Mouse (Mus musculus): ENCODE measurements around the gene Fbxl19. TPM values are rescaled to one million over a fixed set of nuclear protein-coding genes. Genes with fewer than 3 reads are reported as not detected.
"Not testable (repeated sequence)": the region's sequence is repeated elsewhere in the genome, so short reads cannot be mapped to it uniquely, and the experiment has no call there.

The Fbxl19 gene
- polyA plus RNA-seq, 1 experiment from 2014 or later: 6.2 TPM

DNA sequence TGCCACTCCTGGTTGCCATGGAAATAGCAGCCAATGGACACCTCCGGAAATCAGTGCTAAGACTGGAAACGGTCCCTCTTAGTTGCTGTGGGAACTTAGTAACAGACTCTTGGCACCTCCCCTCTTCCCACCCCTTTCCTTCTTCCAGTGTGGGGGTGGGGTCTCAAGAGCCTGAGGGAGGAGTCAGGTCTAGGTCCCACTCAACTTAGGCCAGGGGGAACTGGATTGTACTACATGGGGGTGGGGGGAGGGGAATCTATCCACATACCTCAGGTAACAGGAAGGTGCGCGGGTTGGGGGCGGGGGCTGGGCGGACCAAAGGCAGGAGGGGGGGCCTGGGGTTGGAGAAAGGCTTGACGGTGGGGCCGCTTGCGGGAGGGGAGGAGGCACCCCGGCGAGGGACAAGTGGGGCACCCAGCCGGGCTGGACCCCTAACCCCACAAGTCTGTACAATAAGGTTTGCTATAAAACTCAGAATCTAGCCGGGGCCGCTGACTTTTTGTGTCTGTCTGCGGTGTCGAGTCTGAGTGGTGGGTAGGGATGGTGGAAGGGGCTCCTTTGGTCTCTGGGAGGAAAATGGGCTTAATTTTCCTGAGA, 24.8 kb downstream of the Fbxl19 start:
- Histone ChIP-seq H3K36me3 (ENCODE audit: control insufficient read depth, insufficient read depth, low read length) (peaks cover 41% of the 10 kb centered on the region), H3K9me3 (ENCODE audit: control insufficient read depth, low read length) (no peaks in the 10 kb centered on the region), H3K4me2 (replicated peaks; ENCODE audit: low read depth, low read length) (peak overlapping the region; percentile 89), H3K27me3 (ENCODE audit: control insufficient read depth, insufficient read depth, low read length) (no peaks in the 10 kb centered on the region), H3K4me1 (ENCODE audit: control insufficient read depth, insufficient read depth, low read length) (peaks cover 16% of the 10 kb centered on the region), H3K4me3 (ENCODE audit: low read length) (peak overlapping the region; percentile 47), H3K9ac (ENCODE audit: low read depth, low read length) (peak overlapping the region; percentile 69), H3K27ac (ENCODE audit: low read depth, low read length) (peak overlapping the region; percentile 94)
- peak; percentile 91 for ATAC-seq (ENCODE audit: low FRiP score, low TSS enrichment)
- WGBS: under 1% methylated on average over 16 of the region's 16 CpGs

GRCm38 (mm10) chr7:127769651-127770038, 25.3 kb downstream of the Fbxl19 start, which contains the start of gene Orai3:
Gene Orai3, plus strand, starts transcription at chr7:127769815.
- WGBS: under 1% methylated on average over 24 of the region's 24 CpGs
- peak within 1 kb of the TSS; percentile 94 for H3K27ac ChIP-seq (ENCODE audit: low read depth, low read length)
- peaks cover 16% of the 10 kb centered on the region for H3K4me1 ChIP-seq (ENCODE audit: control insufficient read depth, insufficient read depth, low read length)
- H3K27me3 ChIP-seq (ENCODE audit: control insufficient read depth, insufficient read depth, low read length): no peaks in the 10 kb centered on the region
- H3K36me3 ChIP-seq (ENCODE audit: control insufficient read depth, insufficient read depth, low read length): peaks cover 36% of the 10 kb centered on the region
- peak within 1 kb of the TSS; percentile 69 for H3K9ac ChIP-seq (ENCODE audit: low read depth, low read length)
- ATAC-seq (ENCODE audit: low FRiP score, low TSS enrichment): peak; percentile 77
- H3K4me2 ChIP-seq (replicated peaks; ENCODE audit: low read depth, low read length): peak within 1 kb of the TSS; percentile 89
- peak within 1 kb of the TSS; percentile 47 for H3K4me3 ChIP-seq (ENCODE audit: low read length)
- no peaks in the 10 kb centered on the region for H3K9me3 ChIP-seq (ENCODE audit: control insufficient read depth, low read length)

- Histone ChIP-seq H3K4me1 (ENCODE audit: control insufficient read depth, insufficient read depth, low read length) (peaks cover 16% of the 10 kb centered on the region), H3K4me2 (replicated peaks; ENCODE audit: low read depth, low read length) (peak overlapping the region; percentile 89), H3K9ac (ENCODE audit: low read depth, low read length) (peak overlapping the region; percentile 69), H3K9me3 (ENCODE audit: control insufficient read depth, low read length) (no peaks in the 10 kb centered on the region), H3K27me3 (ENCODE audit: control insufficient read depth, insufficient read depth, low read length) (no peaks in the 10 kb centered on the region), H3K36me3 (ENCODE audit: control insufficient read depth, insufficient read depth, low read length) (peaks cover 29% of the 10 kb centered on the region), H3K27ac (ENCODE audit: low read depth, low read length) (peak overlapping the region; percentile 94), H3K4me3 (ENCODE audit: low read length) (peak overlapping the region; percentile 47)
- peak; percentile 32 for ATAC-seq (ENCODE audit: low FRiP score, low TSS enrichment)
- WGBS: 1% methylated on average over 27 of the region's 27 CpGs
Measured at GRCm38 (mm10) chr7:127770039-127770905, 25.9 kb downstream of the Fbxl19 start.

- Histone ChIP-seq H3K4me3 (ENCODE audit: low read length) (peak overlapping the region; percentile 47; the same call in 1 of the 2 replicates), H3K27me3 (ENCODE audit: control insufficient read depth, insufficient read depth, low read length) (no peaks in the 10 kb centered on the region), H3K36me3 (ENCODE audit: control insufficient read depth, insufficient read depth, low read length) (peaks cover 19% of the 10 kb centered on the region), H3K4me1 (ENCODE audit: control insufficient read depth, insufficient read depth, low read length) (peaks cover 16% of the 10 kb centered on the region), H3K27ac (ENCODE audit: low read depth, low read length) (no peak overlapping the region), H3K9ac (ENCODE audit: low read depth, low read length) (peak overlapping the region; percentile 69; the same call in 1 of the 2 replicates), H3K4me2 (replicated peaks; ENCODE audit: low read depth, low read length) (peak overlapping the region; percentile 89), H3K9me3 (ENCODE audit: control insufficient read depth, low read length) (no peaks in the 10 kb centered on the region)
- no peak for ATAC-seq (ENCODE audit: low FRiP score, low TSS enrichment)
- 67% methylated on average over 5 of the region's 5 CpGs for WGBS
Measured at GRCm38 (mm10) chr7:127771262-127771661, 26.9 kb downstream of the Fbxl19 start.

DNA sequence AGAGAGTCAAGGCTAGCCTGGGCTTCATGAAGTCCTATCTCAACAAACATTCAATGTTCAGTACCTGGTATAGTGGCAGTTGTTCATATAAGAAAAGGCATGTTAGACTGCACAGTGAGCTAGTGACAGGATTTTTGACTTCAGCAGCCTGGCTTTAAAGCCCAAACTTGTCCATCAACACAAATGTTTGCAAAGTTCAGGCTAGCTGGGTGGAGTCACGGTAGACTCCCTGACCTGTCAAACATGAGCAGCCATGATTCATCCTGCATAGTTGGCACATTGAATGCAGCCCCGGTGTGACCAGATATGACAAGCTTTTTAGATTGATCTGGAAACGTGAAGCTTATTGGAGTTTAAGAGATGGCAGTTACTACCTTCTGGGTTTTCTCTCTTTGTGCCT, 27.7 kb downstream of the Fbxl19 start:
- Histone ChIP-seq H3K27ac (ENCODE audit: low read depth, low read length) (no peak overlapping the region), H3K4me2 (replicated peaks; ENCODE audit: low read depth, low read length) (no peak overlapping the region), H3K9me3 (ENCODE audit: control insufficient read depth, low read length) (no peaks in the 10 kb centered on the region), H3K4me1 (ENCODE audit: control insufficient read depth, insufficient read depth, low read length) (peaks cover 16% of the 10 kb centered on the region), H3K27me3 (ENCODE audit: control insufficient read depth, insufficient read depth, low read length) (no peaks in the 10 kb centered on the region), H3K9ac (ENCODE audit: low read depth, low read length) (no peak overlapping the region), H3K36me3 (ENCODE audit: control insufficient read depth, insufficient read depth, low read length) (peaks cover 12% of the 10 kb centered on the region), H3K4me3 (ENCODE audit: low read length) (no peak overlapping the region)
- ATAC-seq (ENCODE audit: low FRiP score, low TSS enrichment): no peak
- WGBS: 83% methylated on average over 3 of the region's 3 CpGs

DNA sequence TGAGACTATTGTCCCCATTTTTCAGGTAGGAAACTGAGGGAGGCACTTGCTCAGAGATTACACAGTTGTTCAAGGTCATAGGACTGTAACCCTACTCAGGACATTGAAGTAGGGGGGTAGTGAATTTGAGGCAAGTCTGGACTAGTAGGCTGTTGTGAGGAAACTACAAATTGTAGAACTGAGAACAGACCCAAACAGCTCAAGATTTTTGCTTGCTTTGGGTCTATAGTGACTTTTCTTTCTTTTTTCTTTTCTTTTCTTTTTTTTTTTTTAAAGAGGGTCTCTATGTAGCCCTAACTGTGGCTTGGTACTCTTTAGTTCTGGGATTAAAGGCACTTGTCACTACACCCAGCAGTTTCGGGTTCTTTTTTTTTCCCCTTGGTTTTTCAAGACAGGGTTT, 28.2 kb downstream of the Fbxl19 start:
- Histone ChIP-seq H3K27me3 (ENCODE audit: control insufficient read depth, insufficient read depth, low read length) (no peaks in the 10 kb centered on the region), H3K4me1 (ENCODE audit: control insufficient read depth, insufficient read depth, low read length) (peaks cover 16% of the 10 kb centered on the region), H3K9me3 (ENCODE audit: control insufficient read depth, low read length) (no peaks in the 10 kb centered on the region), H3K4me3 (ENCODE audit: low read length) (no peak overlapping the region), H3K36me3 (ENCODE audit: control insufficient read depth, insufficient read depth, low read length) (peaks cover 7% of the 10 kb centered on the region), H3K9ac (ENCODE audit: low read depth, low read length) (no peak overlapping the region), H3K4me2 (replicated peaks; ENCODE audit: low read depth, low read length) (no peak overlapping the region), H3K27ac (ENCODE audit: low read depth, low read length) (no peak overlapping the region)
- WGBS: 90% methylated on average over 1 of the region's 1 CpGs
- no peak for ATAC-seq (ENCODE audit: low FRiP score, low TSS enrichment)

DNA sequence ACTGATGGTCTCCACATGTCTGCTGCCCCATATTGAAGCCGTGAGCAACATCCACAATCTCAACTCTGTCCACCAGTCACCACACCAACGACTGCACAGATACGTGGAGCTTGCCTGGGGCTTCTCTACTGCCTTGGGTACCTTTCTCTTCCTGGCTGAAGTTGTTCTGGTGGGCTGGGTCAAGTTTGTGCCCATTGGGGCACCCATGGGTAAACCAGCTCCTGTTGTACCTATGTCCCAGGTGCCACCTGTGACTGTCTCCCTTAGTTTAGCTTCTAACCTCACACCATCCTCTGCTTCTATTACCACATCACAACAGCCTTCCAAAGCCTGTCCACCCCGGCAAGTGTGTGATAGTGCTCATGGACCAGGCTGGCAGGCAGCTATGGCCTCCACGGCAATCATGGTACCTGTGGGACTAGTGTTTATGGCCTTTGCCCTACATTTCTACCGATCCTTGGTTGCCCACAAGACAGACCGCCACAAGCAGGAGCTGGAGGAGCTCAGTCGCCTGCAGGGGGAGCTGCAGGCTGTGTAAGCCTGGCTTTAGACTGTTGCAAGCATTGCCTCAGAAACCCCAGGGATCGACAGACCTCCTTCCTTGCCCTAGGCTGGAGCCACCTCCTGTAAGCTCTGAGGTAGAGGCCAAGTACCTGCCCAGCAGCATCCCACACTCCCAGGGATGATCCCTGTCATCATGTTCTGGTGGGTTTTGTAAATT, 29.5 kb downstream of the Fbxl19 start:
- H3K4me2 ChIP-seq (replicated peaks; ENCODE audit: low read depth, low read length): no peak overlapping the region; the same call in 1 of the 2 replicates
- 38% methylated on average over 9 of the region's 9 CpGs for WGBS
- no peak overlapping the region for H3K9ac ChIP-seq (ENCODE audit: low read depth, low read length)
- no peak for ATAC-seq (ENCODE audit: low FRiP score, low TSS enrichment)
- no peaks in the 10 kb centered on the region for H3K27me3 ChIP-seq (ENCODE audit: control insufficient read depth, insufficient read depth, low read length)
- no peak overlapping the region for H3K27ac ChIP-seq (ENCODE audit: low read depth, low read length)
- peaks cover 21% of the 10 kb centered on the region for H3K4me1 ChIP-seq (ENCODE audit: control insufficient read depth, insufficient read depth, low read length)
- peaks cover 6% of the 10 kb centered on the region; the same call in 1 of the 2 replicates for H3K36me3 ChIP-seq (ENCODE audit: control insufficient read depth, insufficient read depth, low read length)
- H3K9me3 ChIP-seq (ENCODE audit: control insufficient read depth, low read length): no peaks in the 10 kb centered on the region
- no peak overlapping the region for H3K4me3 ChIP-seq (ENCODE audit: low read length)

DNA sequence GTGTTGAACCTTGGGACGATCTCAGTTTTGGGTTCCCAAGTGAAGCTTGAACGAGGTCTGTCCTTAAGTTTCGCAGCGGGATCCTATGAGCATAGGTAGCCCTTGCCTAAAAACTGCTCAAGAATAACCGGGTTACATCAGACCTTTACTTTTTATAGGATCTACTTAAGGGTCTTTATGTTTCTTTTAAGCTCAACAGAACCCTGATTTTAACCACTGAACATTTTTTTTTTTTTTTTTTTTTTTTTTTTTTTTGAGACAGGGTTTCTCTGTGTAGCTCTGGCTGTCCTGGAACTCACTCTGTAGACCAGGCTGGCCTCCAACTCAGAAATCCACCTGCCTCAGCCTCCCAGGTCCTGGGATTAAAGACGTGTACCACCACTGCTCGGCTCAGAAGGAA, 31.5 kb downstream of the Fbxl19 start:
- 81% methylated on average over 7 of the region's 7 CpGs for WGBS
- not testable (repeated sequence) for H3K9me3 ChIP-seq (ENCODE audit: control insufficient read depth, low read length); ATAC-seq (ENCODE audit: low FRiP score, low TSS enrichment); H3K27me3 ChIP-seq (ENCODE audit: control insufficient read depth, insufficient read depth, low read length)
- H3K9ac ChIP-seq (ENCODE audit: low read depth, low read length): peak overlapping the region; percentile 96
- peaks cover 17% of the 10 kb centered on the region for H3K4me1 ChIP-seq (ENCODE audit: control insufficient read depth, insufficient read depth, low read length)
- peak overlapping the region; percentile 95; the same call in 1 of the 2 replicates for H3K27ac ChIP-seq (ENCODE audit: low read depth, low read length)
- H3K4me3 ChIP-seq (ENCODE audit: low read length): peak overlapping the region; percentile 96
- peak overlapping the region; percentile 82 for H3K4me2 ChIP-seq (replicated peaks; ENCODE audit: low read depth, low read length)
- peaks cover 26% of the 10 kb centered on the region for H3K36me3 ChIP-seq (ENCODE audit: control insufficient read depth, insufficient read depth, low read length)
